ENCODE assay signal across 8 mouse cellular contexts in the genomic region with DNA sequence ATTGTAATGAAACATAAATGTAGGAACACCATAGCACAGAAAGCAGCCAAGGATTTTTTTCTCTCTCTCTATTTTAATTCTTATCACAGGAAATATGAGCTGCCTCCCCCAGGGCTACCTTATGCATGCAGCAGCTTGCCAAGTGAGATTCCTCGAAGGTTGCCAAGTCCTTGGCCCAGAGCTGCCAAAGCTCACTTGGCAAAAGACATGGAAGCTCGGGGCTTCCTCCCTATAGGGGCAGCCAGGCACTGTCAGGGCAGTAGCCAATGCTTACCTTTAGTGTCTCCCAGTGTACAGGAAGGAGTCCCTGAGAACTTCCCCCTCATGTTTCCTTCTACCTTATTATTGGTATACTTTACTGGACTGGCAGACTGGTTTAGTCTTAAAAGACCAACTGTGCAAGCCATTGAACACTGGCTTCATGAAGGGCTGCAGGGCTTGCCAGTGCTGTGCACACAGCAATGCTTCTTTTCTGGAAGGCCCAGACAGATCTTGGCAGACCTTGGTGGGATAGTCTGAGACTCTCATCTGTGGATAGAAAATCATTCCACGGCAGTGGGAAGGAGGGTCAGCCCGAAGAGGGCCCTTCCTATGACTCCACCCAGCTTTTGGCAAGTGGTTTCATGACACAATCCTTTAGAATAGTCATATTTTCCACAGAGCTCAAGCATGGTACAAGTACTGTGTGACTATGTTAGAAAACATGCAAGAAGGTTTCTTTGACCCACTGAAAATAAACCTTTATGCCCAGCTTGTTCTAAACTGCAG. TPM values are rescaled to one million over a fixed set of nuclear protein-coding genes. Genes with fewer than 3 reads are reported as not detected.
DNase-seq lines count a peak whose midpoint lies in the region; ATAC-seq and TF ChIP-seq lines count a peak whose summit lies in the region.
"Had no signal": no experiment of that assay in that cellular context is flagged by ENCODE, and none has a peak within 500 bp of the region (broad histone marks: within the 10 kb centered on the region; RNA-seq: fewer than 3 reads in every experiment).

No protein-coding gene starts in this region.

- H3K9me3 ChIP-seq in liver, embryonic 11.5 days (ENCODE audit: control insufficient read depth, low read length) = no peaks in the 10 kb centered on the region
- no peaks in the 10 kb centered on the region for H3K9me3 ChIP-seq in liver, embryonic 12.5 days (replicated peaks)
- no peaks in the 10 kb centered on the region for H3K9me3 ChIP-seq in limb, embryonic 14.5 days (ENCODE audit: control insufficient read depth, low read length)
- H3K9me3 ChIP-seq: neural tube, embryonic 12.5 days had no signal

- no peaks in the 10 kb centered on the region for H3K4me1 ChIP-seq in liver, embryonic 11.5 days (replicated peaks; ENCODE audit: control insufficient read depth, insufficient read depth, low read length)
- H3K4me1 ChIP-seq in liver, embryonic 12.5 days = no peaks in the 10 kb centered on the region
- no peaks in the 10 kb centered on the region for H3K4me1 ChIP-seq in limb, embryonic 14.5 days (ENCODE audit: control insufficient read depth, insufficient read depth, low read length)
- H3K4me1 ChIP-seq: neural tube, embryonic 12.5 days had no signal

- DNase-seq in liver, embryonic 11.5 days (ENCODE audit: low spot score) = peak; percentile 20
- DNase-seq in brain, adult 2 months (ENCODE audit: low read depth, low spot score) = peak; percentile 97
- peak; percentile 86 to 87 for DNase-seq in cerebellum, postnatal 36 days
- peak; percentile 65 for DNase-seq in limb, embryonic 14.5 days (ENCODE audit: low spot score)
- no peak for DNase-seq in thymus, postnatal 10 days (ENCODE audit: low spot score in 2 of 2)
- DNase-seq in thymus, adult 18-20 months = no peak

- ATAC-seq in liver, embryonic 11.5 days (replicated peaks; ENCODE audit: low FRiP score) = no peak
- ATAC-seq in liver, embryonic 12.5 days = no peak
- ATAC-seq in limb, embryonic 14.5 days (ENCODE audit: low FRiP score, low read depth) = peak; percentile 34; the same call in 1 of the 2 replicates

- no peak overlapping the region for H3K9ac ChIP-seq in liver, embryonic 11.5 days (ENCODE audit: low read depth, low read length)
- H3K9ac ChIP-seq in liver, embryonic 12.5 days = no peak overlapping the region
- H3K9ac ChIP-seq in limb, embryonic 14.5 days (ENCODE audit: low read depth, low read length, severe bottlenecking) = no peak overlapping the region
- H3K9ac ChIP-seq: neural tube, embryonic 12.5 days had no signal

- H3K27ac ChIP-seq in liver, embryonic 11.5 days (ENCODE audit: low read depth, low read length) = no peak overlapping the region
- no peak overlapping the region for H3K27ac ChIP-seq in liver, embryonic 12.5 days
- H3K27ac ChIP-seq in limb, embryonic 14.5 days (replicated peaks; ENCODE audit: low read depth, low read length) = no peak overlapping the region
- H3K27ac ChIP-seq: neural tube, embryonic 12.5 days had no signal

- WGBS in liver, embryonic 11.5 days = 82% methylated on average over 4 of the region's 4 CpGs
- WGBS in liver, embryonic 12.5 days (ENCODE audit: insufficient replicate concordance) = 69% methylated on average over 4 of the region's 4 CpGs
- WGBS in limb, embryonic 14.5 days = 64% methylated on average over 4 of the region's 4 CpGs

- H3K27me3 ChIP-seq in liver, embryonic 11.5 days (replicated peaks; ENCODE audit: control insufficient read depth, insufficient read depth, low read length) = no peaks in the 10 kb centered on the region
- no peaks in the 10 kb centered on the region for H3K27me3 ChIP-seq in liver, embryonic 12.5 days (replicated peaks)
- no peaks in the 10 kb centered on the region for H3K27me3 ChIP-seq in limb, embryonic 14.5 days (ENCODE audit: control insufficient read depth, insufficient read depth, low read length)
- H3K27me3 ChIP-seq: neural tube, embryonic 12.5 days had no signal

- H3K36me3 ChIP-seq in liver, embryonic 11.5 days (ENCODE audit: control insufficient read depth, insufficient read depth, low read length) = no peaks in the 10 kb centered on the region
- no peaks in the 10 kb centered on the region for H3K36me3 ChIP-seq in liver, embryonic 12.5 days
- no peaks in the 10 kb centered on the region for H3K36me3 ChIP-seq in limb, embryonic 14.5 days (ENCODE audit: control insufficient read depth, insufficient read depth, low read length)
- H3K36me3 ChIP-seq: neural tube, embryonic 12.5 days had no signal

- H3K4me2 ChIP-seq in liver, embryonic 11.5 days = no peak overlapping the region
- H3K4me2 ChIP-seq in liver, embryonic 12.5 days = no peak overlapping the region
- H3K4me2 ChIP-seq in limb, embryonic 14.5 days (replicated peaks; ENCODE audit: low read depth, low read length, severe bottlenecking) = no peak overlapping the region
- H3K4me2 ChIP-seq: neural tube, embryonic 12.5 days had no signal

- H3K4me3 ChIP-seq in liver, embryonic 11.5 days (ENCODE audit: low read depth, low read length) = no peak overlapping the region
- H3K4me3 ChIP-seq in liver, embryonic 12.5 days = no peak overlapping the region
- H3K4me3 ChIP-seq in limb, embryonic 14.5 days (replicated peaks; ENCODE audit: low read length) = no peak overlapping the region
- H3K4me3 ChIP-seq: neural tube, embryonic 12.5 days had no signal

- no peak for TF ChIP-seq POLR2A in limb, embryonic 14.5 days (IDR thresholded peaks at IDR 0.05; ENCODE audit: borderline replicate concordance, extremely low read depth, insufficient read depth, insufficient read length)

RNA-seq across cellular contexts. Expression of a gene that starts 53.0 kb away (rescaled TPM):
- 3.4 and 3.9 TPM in 2 replicates for polyA plus RNA-seq in liver, embryonic 11.5 days (2014; fragmentation: Nextera tagmentation; extraction: Ambion mirVana)
- polyA plus RNA-seq in liver, embryonic 12.5 days (2016; fragmentation: Nextera tagmentation; extraction: Ambion mirVana) = 1.7 and 1.9 TPM in 2 replicates
- polyA plus RNA-seq in limb, embryonic 14.5 days (2012; rRNA removed) = 12.1 and 15.0 TPM in 2 replicates
- 2.8 TPM in 2 replicates for polyA plus RNA-seq in limb, embryonic 14.5 days (2014; fragmentation: Nextera tagmentation; extraction: Ambion mirVana)

Comparison
In these comparisons a context has a peak if more than half of its experiments do, and no peak if none do; other contexts are left out.
1. DNase-seq: peak in liver, embryonic 11.5 days (single experiment), brain, adult 2 months (single experiment), cerebellum, postnatal 36 days (2 of 2) and limb, embryonic 14.5 days (single experiment); none in thymus, postnatal 10 days (0 of 2) and thymus, adult 18-20 months (0 of 2).